Mouse (Mus musculus) hindbrain, embryonic 13.5 days (tissue): ENCODE data around the gene Zmiz1. TPM values are rescaled to one million over a fixed set of nuclear protein-coding genes. Genes with fewer than 3 reads are reported as not detected.

Experiments
- ATAC-seq: fragments of 200-750 bp; cut with Nextera tagmentation; 2 replicates; pipeline ENCODE4 v1.8.0; 2017; ENCODE audit warnings: moderate TSS enrichment; ENCODE audit not compliant: low FRiP score
- H3K27ac ChIP-seq: fragments of 300-500 bp; sonication (generic); 2 replicates; pipeline ENCODE4 v1.5.1; 2015; ENCODE audit warnings: inconsistent platforms, mild to moderate bottlenecking, moderate library complexity
- H3K27me3 ChIP-seq: fragments of 300-500 bp; sonication (generic); 2 replicates; pipeline ENCODE4 v1.6.1; 2015; ENCODE audit warnings: mild to moderate bottlenecking, inconsistent platforms
- H3K36me3 ChIP-seq: fragments of 300-500 bp; sonication (generic); 2 replicates; pipeline ENCODE4 v1.6.1; 2015; ENCODE audit warnings: mild to moderate bottlenecking, inconsistent platforms
- H3K4me1 ChIP-seq: fragments of 300-500 bp; sonication (generic); replicated peaks from 2 replicates; pipeline ENCODE4 v1.6.1; 2015; ENCODE audit warnings: inconsistent platforms
- H3K4me2 ChIP-seq: fragments of 300-500 bp; sonication (generic); 2 replicates; pipeline ENCODE4 v1.6.1; 2015; ENCODE audit warnings: inconsistent platforms, mild to moderate bottlenecking, moderate library complexity
- H3K4me3 ChIP-seq: fragments of 300-500 bp; sonication (generic); 2 replicates; pipeline ENCODE4 v1.5.1; 2015; ENCODE audit warnings: mild to moderate bottlenecking, inconsistent platforms
- H3K9ac ChIP-seq: fragments of 300-500 bp; sonication (generic); 2 replicates; pipeline ENCODE4 v1.6.1; 2015; ENCODE audit warnings: mild to moderate bottlenecking, inconsistent platforms
- H3K9me3 ChIP-seq: fragments of 300-500 bp; sonication (generic); 2 replicates; pipeline ENCODE4 v1.6.1; 2016; ENCODE audit warnings: inconsistent platforms
- WGBS: fragments of 180-500 bp; shearing (Covaris S2); methylation state at CpG from one replicate; pipeline ENCODE4 v1.1.7; 2015; 5-methylcytosine and 5-hydroxymethylcytosine counted together
- polyA plus RNA-seq: library from polyadenylated mRNA; unstranded; fragments of >200 nt; fragmentation: Nextera tagmentation; extraction: Ambion mirVana; gene quantifications from 2 replicates; pipeline ENCODE4 v1.2.1, GENCODE M21; 2015

Zmiz1 gene
- polyA plus RNA-seq, 1 experiment from 2014 or later = 58.5 TPM

GRCm38 (mm10) chr14:25598960-25599359 lies 140.0 kb downstream of the Zmiz1 start:
- peak overlapping the region; percentile 6; the same call in 1 of the 2 replicates for H3K27ac ChIP-seq

GRCm38 (mm10) chr14:25599934-25600333 lies 140.9 kb downstream of the Zmiz1 start:
- 75% methylated on average over 12 of the region's 12 CpGs for WGBS
- H3K36me3 ChIP-seq = peaks cover 35% of the 10 kb centered on the region
- H3K4me2 ChIP-seq = no peak overlapping the region
- H3K4me1 ChIP-seq = peaks cover 73% of the 10 kb centered on the region
- H3K27me3 ChIP-seq = no peaks in the 10 kb centered on the region
- H3K4me3 ChIP-seq = no peak overlapping the region
- no peaks in the 10 kb centered on the region for H3K9me3 ChIP-seq
- H3K27ac ChIP-seq = peak overlapping the region; percentile 62
- ATAC-seq = no peak
- peak overlapping the region; percentile 35; the same call in 1 of the 2 replicates for H3K9ac ChIP-seq

More at GRCm38 (mm10) chr14:25598960-25599359, 140.0 kb downstream of the Zmiz1 start:
- ATAC-seq = no peak
- WGBS = 88% methylated on average over 6 of the region's 6 CpGs
- Histone ChIP-seq H3K4me2 (no peak overlapping the region), H3K9me3 (no peaks in the 10 kb centered on the region), H3K27me3 (no peaks in the 10 kb centered on the region), H3K4me3 (no peak overlapping the region), H3K36me3 (peaks cover 35% of the 10 kb centered on the region), H3K4me1 (peaks cover 73% of the 10 kb centered on the region), H3K9ac (no peak overlapping the region)

- WGBS = 86% methylated on average over 7 of the region's 7 CpGs
- peaks cover 35% of the 10 kb centered on the region for H3K36me3 ChIP-seq
- H3K4me1 ChIP-seq = peaks cover 75% of the 10 kb centered on the region
- no peak overlapping the region for H3K4me3 ChIP-seq
- ATAC-seq = no peak
- H3K9ac ChIP-seq = peak overlapping the region; percentile 35; the same call in 1 of the 2 replicates
- no peak overlapping the region for H3K4me2 ChIP-seq
- no peaks in the 10 kb centered on the region for H3K9me3 ChIP-seq
- peak overlapping the region; percentile 62 for H3K27ac ChIP-seq
- no peaks in the 10 kb centered on the region for H3K27me3 ChIP-seq
Measured at GRCm38 (mm10) chr14:25600358-25600757, 141.4 kb downstream of the Zmiz1 start.

GRCm38 (mm10) chr14:25600951-25601350 lies 142.0 kb downstream of the Zmiz1 start:
- Histone ChIP-seq H3K27me3 (no peaks in the 10 kb centered on the region), H3K36me3 (peaks cover 35% of the 10 kb centered on the region), H3K4me1 (peaks cover 81% of the 10 kb centered on the region), H3K9ac (no peak overlapping the region), H3K4me3 (no peak overlapping the region), H3K27ac (peak overlapping the region; percentile 31; the same call in 1 of the 2 replicates), H3K9me3 (no peaks in the 10 kb centered on the region), H3K4me2 (no peak overlapping the region)
- no peak for ATAC-seq
- 63% methylated on average over 2 of the region's 2 CpGs for WGBS

GRCm38 (mm10) chr14:25602018-25602417 lies 143.0 kb downstream of the Zmiz1 start:
- no peak for ATAC-seq
- no peak overlapping the region for H3K9ac ChIP-seq

GRCm38 (mm10) chr14:25604395-25605142 lies 145.6 kb downstream of the Zmiz1 start:
- H3K9me3 ChIP-seq = no peaks in the 10 kb centered on the region
- H3K9ac ChIP-seq = no peak overlapping the region
- peaks cover 88% of the 10 kb centered on the region for H3K4me1 ChIP-seq
- H3K27ac ChIP-seq = peak overlapping the region; percentile 55; the same call in 1 of the 2 replicates
- no peak for ATAC-seq
- peaks cover 9% of the 10 kb centered on the region for H3K36me3 ChIP-seq
- H3K27me3 ChIP-seq = no peaks in the 10 kb centered on the region
- WGBS = 3% methylated on average over 18 of the region's 18 CpGs
- H3K4me3 ChIP-seq = no peak overlapping the region
- H3K4me2 ChIP-seq = no peak overlapping the region

More at GRCm38 (mm10) chr14:25602018-25602417, 143.0 kb downstream of the Zmiz1 start:
- no peak overlapping the region for H3K4me2 ChIP-seq
- WGBS = 85% methylated on average over 2 of the region's 2 CpGs
- H3K9me3 ChIP-seq = no peaks in the 10 kb centered on the region
- peak overlapping the region; percentile 18; the same call in 1 of the 2 replicates for H3K27ac ChIP-seq
- peaks cover 92% of the 10 kb centered on the region for H3K4me1 ChIP-seq
- H3K27me3 ChIP-seq = no peaks in the 10 kb centered on the region
- H3K4me3 ChIP-seq = no peak overlapping the region
- H3K36me3 ChIP-seq = peaks cover 27% of the 10 kb centered on the region

- Histone ChIP-seq H3K9me3 (no peaks in the 10 kb centered on the region), H3K27me3 (no peaks in the 10 kb centered on the region), H3K4me3 (peak overlapping the region; percentile 82), H3K36me3 (peaks cover 2% of the 10 kb centered on the region; the same call in 1 of the 2 replicates), H3K4me1 (peaks cover 89% of the 10 kb centered on the region), H3K27ac (peak overlapping the region; percentile 100), H3K4me2 (peak overlapping the region; percentile 98), H3K9ac (peak overlapping the region; percentile 99)
- ATAC-seq = peak; percentile 24; the same call in 1 of the 2 replicates
- 1% methylated on average over 31 of the region's 31 CpGs for WGBS
Measured at GRCm38 (mm10) chr14:25606372-25607140, 147.6 kb downstream of the Zmiz1 start.

- peak overlapping the region; percentile 98 for H3K4me2 ChIP-seq
- under 1% methylated on average over 89 of the region's 103 CpGs for WGBS
Measured at GRCm38 (mm10) chr14:25607141-25607967, 148.4 kb downstream of the Zmiz1 start.

GRCm38 (mm10) chr14:25607968-25608491 lies 149.0 kb downstream of the Zmiz1 start:
- Histone ChIP-seq H3K27me3 (no peaks in the 10 kb centered on the region), H3K4me1 (peaks cover 89% of the 10 kb centered on the region), H3K9ac (peak overlapping the region; percentile 99), H3K4me2 (peak overlapping the region; percentile 98), H3K27ac (peak overlapping the region; percentile 100), H3K9me3 (no peaks in the 10 kb centered on the region), H3K4me3 (peak overlapping the region; percentile 82), H3K36me3 (peaks cover 3% of the 10 kb centered on the region; the same call in 1 of the 2 replicates)
- under 1% methylated on average over 52 of the region's 53 CpGs for WGBS
- peak; percentile 81 for ATAC-seq

More at GRCm38 (mm10) chr14:25607141-25607967, 148.4 kb downstream of the Zmiz1 start:
- Histone ChIP-seq H3K9ac (peak overlapping the region; percentile 99), H3K27ac (peak overlapping the region; percentile 100), H3K9me3 (no peaks in the 10 kb centered on the region), H3K27me3 (no peaks in the 10 kb centered on the region), H3K36me3 (peaks cover 3% of the 10 kb centered on the region; the same call in 1 of the 2 replicates), H3K4me3 (peak overlapping the region; percentile 82), H3K4me1 (peaks cover 89% of the 10 kb centered on the region)
- ATAC-seq = peak; percentile 84

- no peak for ATAC-seq
- 4% methylated on average over 4 of the region's 4 CpGs for WGBS
- Histone ChIP-seq H3K4me3 (peak overlapping the region; percentile 82), H3K9me3 (no peaks in the 10 kb centered on the region), H3K27me3 (no peaks in the 10 kb centered on the region), H3K27ac (peak overlapping the region; percentile 100), H3K4me1 (peaks cover 89% of the 10 kb centered on the region), H3K36me3 (peaks cover 3% of the 10 kb centered on the region; the same call in 1 of the 2 replicates), H3K4me2 (peak overlapping the region; percentile 98), H3K9ac (peak overlapping the region; percentile 99)
Measured at GRCm38 (mm10) chr14:25608618-25609017, 149.6 kb downstream of the Zmiz1 start.

GRCm38 (mm10) chr14:25609355-25609754 lies 150.4 kb downstream of the Zmiz1 start:
- H3K27ac ChIP-seq = peak overlapping the region; percentile 84; the same call in 1 of the 2 replicates
- H3K27me3 ChIP-seq = no peaks in the 10 kb centered on the region
- peak overlapping the region; percentile 82 for H3K4me3 ChIP-seq
- H3K4me2 ChIP-seq = peak overlapping the region; percentile 98
- H3K36me3 ChIP-seq = peaks cover 3% of the 10 kb centered on the region; the same call in 1 of the 2 replicates
- 66% methylated on average over 7 of the region's 7 CpGs for WGBS
- no peaks in the 10 kb centered on the region for H3K9me3 ChIP-seq
- ATAC-seq = no peak
- H3K4me1 ChIP-seq = peaks cover 89% of the 10 kb centered on the region
- H3K9ac ChIP-seq = peak overlapping the region; percentile 74
